Mouse (Mus musculus) intestine, embryonic 16.5 days (tissue): ENCODE data around the gene Matn3. TPM values are rescaled to one million over a fixed set of nuclear protein-coding genes. Genes with fewer than 3 reads are reported as not detected.

Source experiments
- ATAC-seq: fragments of 200-750 bp; cut with Nextera tagmentation; 2 replicates; pipeline ENCODE4 v1.8.0; 2017; ENCODE audit warnings: moderate TSS enrichment, moderate library complexity
- H3K27ac ChIP-seq: fragments of 300-500 bp; sonication (generic); 2 replicates; pipeline ENCODE4 v1.5.1; 2014; ENCODE audit warnings: mild to moderate bottlenecking, low read length
- H3K27me3 ChIP-seq: fragments of 300-500 bp; sonication (generic); replicated peaks from 2 replicates; pipeline ENCODE4 v1.6.1; 2014; ENCODE audit warnings: low read length, control low read depth, mixed read lengths; ENCODE audit not compliant: control insufficient read depth, insufficient read depth
- H3K36me3 ChIP-seq: fragments of 300-500 bp; sonication (generic); 2 replicates; pipeline ENCODE4 v1.6.1; 2014; ENCODE audit warnings: low read length, control low read depth; ENCODE audit not compliant: control insufficient read depth, insufficient read depth
- H3K4me1 ChIP-seq: fragments of 300-500 bp; sonication (generic); 2 replicates; pipeline ENCODE4 v1.6.1; 2014; ENCODE audit warnings: low read length, control low read depth, mixed read lengths; ENCODE audit not compliant: control insufficient read depth, insufficient read depth
- H3K4me2 ChIP-seq: fragments of 300-500 bp; sonication (generic); 2 replicates; pipeline ENCODE4 v1.6.1; 2014; ENCODE audit warnings: low read depth, low read length, control low read depth
- H3K4me3 ChIP-seq: fragments of 300-500 bp; sonication (generic); 2 replicates; pipeline ENCODE4 v1.5.1; 2014; ENCODE audit warnings: mild to moderate bottlenecking, low read length
- H3K9ac ChIP-seq: fragments of 300-500 bp; sonication (generic); 2 replicates; pipeline ENCODE4 v1.6.1; 2014; ENCODE audit warnings: low read depth, low read length
- H3K9me3 ChIP-seq: fragments of 300-500 bp; sonication (generic); 2 replicates; pipeline ENCODE4 v1.6.1; 2016; ENCODE audit warnings: low read length, control low read depth; ENCODE audit not compliant: control insufficient read depth
- WGBS: fragments of 180-500 bp; shearing (Covaris S2); extraction: QIAGEN DNeasy Blood & Tissue Kit; methylation state at CpG from one replicate; pipeline ENCODE4 v1.1.7; 2014; 5-methylcytosine and 5-hydroxymethylcytosine counted together
- polyA plus RNA-seq: library from polyadenylated mRNA; unstranded; fragments of >200 nt; fragmentation: Nextera tagmentation; extraction: Ambion mirVana; gene quantifications from 2 replicates; pipeline ENCODE4 v1.2.1, GENCODE M21; 2015

Matn3 gene
- polyA plus RNA-seq, 1 experiment from 2014 or later, result 0.04 TPM

DNA sequence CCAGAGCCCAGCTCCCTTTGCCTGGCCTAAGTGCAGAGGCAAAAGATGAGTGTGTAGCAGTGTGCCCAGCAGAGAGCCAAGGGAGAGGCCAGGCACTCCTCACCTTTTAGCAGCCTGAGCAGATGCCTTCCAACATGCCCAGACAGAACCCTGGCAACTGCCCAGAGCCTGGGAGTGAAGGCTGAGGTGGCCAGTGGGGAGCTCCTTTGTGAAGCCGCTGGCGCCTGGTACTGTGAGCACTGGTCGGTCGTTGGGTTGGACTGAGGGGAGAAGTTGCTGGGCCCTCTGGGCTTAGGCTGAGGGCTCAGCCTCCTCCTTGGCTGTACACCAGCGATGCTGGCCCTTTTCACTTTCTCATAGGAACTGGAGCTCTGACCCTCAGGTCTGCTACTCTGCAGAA is 31.4 kb upstream of the Matn3 start:
- H3K27ac ChIP-seq, result no peak overlapping the region
- H3K9me3 ChIP-seq, result no peaks in the 10 kb centered on the region
- peaks cover 25% of the 10 kb centered on the region for H3K4me1 ChIP-seq
- H3K9ac ChIP-seq, result peak overlapping the region; percentile 29; the same call in 1 of the 2 replicates
- WGBS, result 52% methylated on average over 5 of the region's 5 CpGs
- H3K4me2 ChIP-seq, result no peak overlapping the region
- no peak overlapping the region for H3K4me3 ChIP-seq
- H3K27me3 ChIP-seq, result no peaks in the 10 kb centered on the region
- H3K36me3 ChIP-seq, result no peaks in the 10 kb centered on the region
- no peak for ATAC-seq

DNA sequence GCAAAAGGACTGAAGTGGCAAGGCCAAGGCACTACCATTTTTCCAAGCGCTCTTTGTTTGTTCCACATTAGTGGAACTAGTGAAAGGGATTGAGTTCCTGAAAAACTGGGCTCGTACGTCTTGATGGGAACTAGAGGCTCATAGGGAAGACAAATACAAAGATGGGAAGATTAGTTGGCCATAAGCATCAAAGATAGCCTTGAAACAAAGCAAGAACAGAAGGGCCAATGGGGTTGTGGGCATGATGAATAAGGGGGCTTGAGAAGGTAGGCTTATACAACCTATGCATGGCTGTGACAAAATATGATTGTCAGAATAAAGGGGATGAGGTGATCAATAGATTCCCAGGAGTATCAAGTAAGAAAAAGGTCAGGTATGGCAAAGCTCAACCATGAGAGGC is 28.5 kb upstream of the Matn3 start:
- Histone ChIP-seq H3K9me3 (no peaks in the 10 kb centered on the region), H3K4me1 (peaks cover 18% of the 10 kb centered on the region), H3K9ac (no peak overlapping the region), H3K27me3 (no peaks in the 10 kb centered on the region), H3K36me3 (no peaks in the 10 kb centered on the region), H3K4me2 (no peak overlapping the region), H3K27ac (no peak overlapping the region), H3K4me3 (no peak overlapping the region)
- WGBS, result 97% methylated on average over 3 of the region's 3 CpGs
- no peak for ATAC-seq

- Histone ChIP-seq H3K36me3 (no peaks in the 10 kb centered on the region), H3K4me1 (peaks cover 24% of the 10 kb centered on the region), H3K27ac (peak overlapping the region; percentile 97), H3K9ac (peak overlapping the region; percentile 80), H3K4me3 (peak overlapping the region; percentile 76), H3K9me3 (no peaks in the 10 kb centered on the region), H3K4me2 (peak overlapping the region; percentile 51), H3K27me3 (no peaks in the 10 kb centered on the region)
- WGBS, result 17% methylated on average over 1 of the region's 1 CpGs
- no peak for ATAC-seq
Measured at GRCm38 (mm10) chr12:8920996-8921393, 26.7 kb upstream of the Matn3 start.

DNA sequence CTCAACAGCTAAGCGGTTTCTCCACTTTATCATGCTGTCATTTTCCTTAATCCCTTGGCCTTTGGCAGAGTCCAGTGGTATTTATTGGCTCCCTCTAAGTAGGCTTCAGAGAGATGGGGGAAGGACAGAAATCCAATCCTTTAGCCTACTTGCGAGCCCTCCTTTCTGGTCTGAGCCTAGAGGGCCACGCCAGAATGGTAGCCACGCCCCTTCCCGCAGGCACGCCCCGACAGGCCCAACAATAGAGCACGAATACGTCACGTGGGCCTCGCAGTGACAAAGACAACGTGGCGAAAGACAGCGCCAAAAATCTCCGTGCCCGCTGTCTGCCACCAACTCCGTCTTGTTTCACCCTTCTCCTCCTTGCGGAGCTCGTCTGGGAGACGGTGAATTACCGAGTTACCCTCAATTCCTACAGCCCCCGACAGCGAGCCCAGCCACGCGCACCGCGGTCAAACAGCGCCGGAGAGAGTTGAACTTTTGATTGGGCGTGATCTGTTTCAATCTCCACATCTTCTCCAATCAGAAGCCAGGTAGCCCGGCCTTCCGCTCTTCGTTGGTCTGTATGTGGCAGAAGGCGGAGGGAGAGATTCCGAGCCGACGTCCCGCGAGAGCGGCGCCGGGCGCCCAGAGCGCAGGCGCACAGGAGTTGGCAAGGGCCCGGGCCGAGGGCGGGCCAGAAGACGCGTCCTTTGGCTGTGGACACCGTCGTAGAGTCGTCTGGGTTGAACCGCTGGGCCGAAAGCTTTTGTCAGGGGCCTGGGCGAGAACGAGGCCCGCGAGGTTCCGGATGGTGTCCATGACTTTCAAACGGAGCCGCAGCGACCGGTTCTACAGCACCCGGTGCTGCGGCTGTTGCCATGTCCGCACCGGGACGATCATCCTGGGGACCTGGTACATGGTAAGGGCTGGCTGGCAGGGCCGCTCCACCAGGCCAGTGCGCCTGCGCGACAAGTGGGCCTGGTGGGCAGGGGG is 26.0 kb upstream of the Matn3 start, which contains the start of gene Laptm4a:
TSS of gene Laptm4a (plus strand) at position 271 of the 975 bp plus-strand sequence.
- peak within 1 kb of the TSS; percentile 99 for H3K27ac ChIP-seq
- under 1% methylated on average over 73 of the region's 73 CpGs for WGBS
- no peaks in the 10 kb centered on the region for H3K9me3 ChIP-seq
- peak within 1 kb of the TSS; percentile 93 for H3K9ac ChIP-seq
- peak within 1 kb of the TSS; percentile 76 for H3K4me3 ChIP-seq
- ATAC-seq, result peak; percentile 99
- H3K4me1 ChIP-seq, result peaks cover 19% of the 10 kb centered on the region
- no peaks in the 10 kb centered on the region for H3K27me3 ChIP-seq
- no peaks in the 10 kb centered on the region for H3K36me3 ChIP-seq
- peak within 1 kb of the TSS; percentile 65 for H3K4me2 ChIP-seq

DNA sequence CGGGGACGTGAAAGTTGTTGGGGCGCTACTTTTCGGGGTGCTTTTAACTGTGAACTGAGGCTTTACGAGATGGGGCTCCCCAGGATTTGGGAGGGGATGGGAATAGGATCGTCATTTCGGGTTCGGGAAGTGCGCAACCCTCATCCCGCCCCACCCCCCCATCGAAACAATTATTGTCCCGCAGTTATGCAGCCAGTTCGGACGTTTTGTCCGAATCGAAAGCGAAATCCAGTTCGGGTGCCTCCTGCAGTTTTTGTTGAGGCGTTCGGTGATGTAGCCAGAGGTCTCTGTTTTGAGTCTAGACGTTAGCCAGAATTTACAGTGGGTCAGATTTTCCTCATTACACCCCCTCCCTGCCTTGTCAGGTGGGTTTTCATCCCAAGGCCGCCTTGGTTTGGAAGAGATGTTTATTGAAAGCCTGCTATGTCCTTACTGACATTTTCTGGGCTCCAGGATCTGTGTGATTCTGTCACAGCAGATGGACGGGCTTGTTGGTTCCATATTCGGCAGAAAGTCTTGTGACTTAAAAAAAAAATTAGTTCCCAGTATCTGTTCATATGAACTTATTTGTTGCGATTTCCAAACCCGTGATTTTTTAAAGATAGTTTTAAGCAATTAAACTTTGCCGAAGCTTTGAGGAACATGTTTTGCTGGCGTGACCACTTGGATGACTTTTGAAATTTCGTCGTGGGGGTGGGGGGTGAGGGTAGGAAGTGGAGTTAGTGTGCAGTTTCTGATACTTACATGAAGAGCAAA is 25.2 kb upstream of the Matn3 start:
- H3K36me3 ChIP-seq, result no peaks in the 10 kb centered on the region
- H3K4me1 ChIP-seq, result peaks cover 19% of the 10 kb centered on the region
- H3K9ac ChIP-seq, result peak overlapping the region; percentile 93
- 1% methylated on average over 30 of the region's 30 CpGs for WGBS
- H3K27me3 ChIP-seq, result no peaks in the 10 kb centered on the region
- peak overlapping the region; percentile 99 for H3K27ac ChIP-seq
- no peaks in the 10 kb centered on the region for H3K9me3 ChIP-seq
- ATAC-seq, result no peak
- H3K4me3 ChIP-seq, result peak overlapping the region; percentile 76
- peak overlapping the region; percentile 65 for H3K4me2 ChIP-seq

DNA sequence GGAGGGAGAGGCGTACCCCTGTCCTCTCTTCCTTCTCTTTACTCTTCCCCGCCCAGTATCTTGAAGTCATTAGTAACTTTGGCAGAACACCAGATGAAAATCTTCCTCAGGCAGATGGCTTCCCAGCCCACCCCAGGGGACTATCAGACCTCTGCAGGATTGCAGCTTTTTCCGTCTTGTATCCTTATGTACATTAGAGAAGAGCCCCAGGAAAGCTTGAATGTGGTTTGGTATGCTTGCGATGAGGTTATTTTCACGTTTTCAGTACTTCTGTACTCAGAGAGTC is 24.7 kb upstream of the Matn3 start:
- H3K27me3 ChIP-seq, result no peaks in the 10 kb centered on the region
- ATAC-seq, result no peak
- H3K4me1 ChIP-seq, result peaks cover 19% of the 10 kb centered on the region

DNA sequence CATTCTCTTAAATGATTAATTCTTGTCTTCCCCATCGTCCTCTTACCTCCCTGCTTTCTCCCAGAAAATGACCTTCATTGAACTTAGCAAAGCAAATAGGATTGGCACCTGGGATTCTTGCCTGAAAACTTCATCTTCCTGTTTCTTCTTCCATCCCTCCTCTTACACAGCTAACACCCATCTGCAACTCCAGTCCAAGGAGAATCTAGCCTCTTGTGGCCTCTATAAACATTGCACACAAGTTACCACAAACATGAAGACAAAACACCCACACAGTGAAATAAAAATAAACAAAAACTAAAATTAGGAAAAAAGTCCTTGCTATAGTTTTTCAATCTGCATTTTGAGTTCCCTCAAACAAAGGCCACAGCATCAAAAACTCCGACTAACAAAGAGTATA is 24.1 kb upstream of the Matn3 start:
- H3K9ac ChIP-seq, result peak overlapping the region; percentile 93; the same call in 1 of the 2 replicates

More for the DNA sequence above, 24.7 kb upstream of the Matn3 start:
- 17% methylated on average over 5 of the region's 5 CpGs for WGBS
- Histone ChIP-seq H3K4me3 (peak overlapping the region; percentile 76), H3K27ac (peak overlapping the region; percentile 20), H3K9me3 (no peaks in the 10 kb centered on the region), H3K4me2 (peak overlapping the region; percentile 65), H3K36me3 (no peaks in the 10 kb centered on the region), H3K9ac (peak overlapping the region; percentile 93)

DNA sequence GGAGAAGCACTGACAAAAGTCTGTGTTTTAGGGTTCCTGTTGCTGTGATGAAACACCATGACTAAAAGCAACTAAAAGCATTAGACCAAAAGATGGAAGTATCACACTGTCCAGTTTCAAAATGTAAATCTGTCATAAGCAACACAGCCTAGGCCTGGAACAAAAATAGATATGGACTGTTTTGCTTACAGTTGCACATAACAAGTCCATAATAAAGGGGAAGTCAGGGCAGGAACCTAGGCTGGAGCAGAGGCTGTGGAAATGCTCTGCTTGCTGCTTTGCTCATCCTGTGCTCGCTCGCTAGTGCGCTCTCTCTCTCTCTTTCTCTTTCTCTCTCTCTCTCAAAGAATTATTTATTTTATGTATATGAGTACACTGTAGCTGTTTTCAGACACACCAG is 20.1 kb upstream of the Matn3 start:
- no peak for ATAC-seq

More for the DNA sequence above, 24.1 kb upstream of the Matn3 start:
- Histone ChIP-seq H3K36me3 (no peaks in the 10 kb centered on the region), H3K4me1 (peaks cover 19% of the 10 kb centered on the region), H3K4me3 (peak overlapping the region; percentile 76), H3K4me2 (peak overlapping the region; percentile 65), H3K27ac (no peak overlapping the region; the same call in 1 of the 2 replicates), H3K27me3 (no peaks in the 10 kb centered on the region), H3K9me3 (no peaks in the 10 kb centered on the region)
- WGBS, result 41% methylated on average over 2 of the region's 2 CpGs
- ATAC-seq, result no peak

DNA sequence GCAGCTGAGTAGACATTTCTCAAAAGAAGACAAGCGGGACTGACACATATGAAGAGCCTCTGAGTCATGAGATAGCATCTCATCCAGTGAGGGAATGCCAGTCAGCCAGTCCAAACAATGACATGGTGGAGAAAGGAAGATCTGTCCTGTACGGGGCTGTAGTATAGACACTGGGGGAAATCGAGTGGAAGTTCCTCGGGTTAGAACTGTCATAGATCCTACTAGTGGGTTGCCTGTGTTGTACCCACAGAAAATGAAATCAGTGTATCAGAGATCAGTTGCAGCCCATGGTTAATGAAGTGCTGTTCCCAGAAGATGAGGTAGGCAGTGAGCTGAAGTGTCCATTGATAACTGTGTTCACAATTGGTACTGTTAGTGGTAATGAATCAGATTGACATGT is 19.0 kb upstream of the Matn3 start:
- Histone ChIP-seq H3K4me1 (peaks cover 16% of the 10 kb centered on the region), H3K9me3 (no peaks in the 10 kb centered on the region), H3K27me3 (no peaks in the 10 kb centered on the region), H3K4me3 (no peak overlapping the region), H3K4me2 (no peak overlapping the region), H3K9ac (no peak overlapping the region), H3K27ac (no peak overlapping the region), H3K36me3 (no peaks in the 10 kb centered on the region)
- WGBS, result 82% methylated on average over 4 of the region's 4 CpGs
- ATAC-seq, result no peak

More for the DNA sequence above, 20.1 kb upstream of the Matn3 start:
- Histone ChIP-seq H3K27ac (no peak overlapping the region), H3K4me3 (no peak overlapping the region), H3K9ac (no peak overlapping the region), H3K36me3 (no peaks in the 10 kb centered on the region), H3K4me2 (no peak overlapping the region), H3K4me1 (peaks cover 24% of the 10 kb centered on the region), H3K9me3 (no peaks in the 10 kb centered on the region), H3K27me3 (no peaks in the 10 kb centered on the region)
- 82% methylated on average over 3 of the region's 3 CpGs for WGBS
